Mouse (Mus musculus) forebrain, embryonic 11.5 days (tissue): ENCODE data around the gene Atxn1. TPM values are rescaled to one million over a fixed set of nuclear protein-coding genes. Genes with fewer than 3 reads are reported as not detected.

ENCODE experiments used
- ATAC-seq: fragments of 200-750 bp; cut with Nextera tagmentation; replicated peaks from 2 replicates; pipeline ENCODE4 v1.8.0; 2017; ENCODE audit warnings: moderate TSS enrichment; ENCODE audit not compliant: low FRiP score
- DNase-seq: peaks from one replicate; pipeline ENCODE4 v3.0.0-alpha.2; 2017; ENCODE audit warnings: low spot score
- H3K27ac ChIP-seq: fragments of 300-500 bp; sonication (generic); 2 replicates; pipeline ENCODE4 v1.5.1; 2014; ENCODE audit warnings: low read depth, low read length
- H3K27me3 ChIP-seq: fragments of 300-500 bp; sonication (generic); 2 replicates; pipeline ENCODE4 v1.6.1; 2014; ENCODE audit warnings: mild to moderate bottlenecking, low read length, mixed read lengths; ENCODE audit not compliant: control insufficient read depth, insufficient read depth
- H3K36me3 ChIP-seq: fragments of 300-500 bp; sonication (generic); 2 replicates; pipeline ENCODE4 v1.6.1; 2014; ENCODE audit warnings: mild to moderate bottlenecking, low read length, moderate library complexity, mixed read lengths; ENCODE audit not compliant: control insufficient read depth, insufficient read depth
- H3K4me1 ChIP-seq: fragments of 300-500 bp; sonication (generic); replicated peaks from 2 replicates; pipeline ENCODE4 v1.6.1; 2014; ENCODE audit warnings: low read length, mixed read lengths; ENCODE audit not compliant: control insufficient read depth, insufficient read depth
- H3K4me2 ChIP-seq: fragments of 300-500 bp; sonication (generic); 2 replicates; pipeline ENCODE4 v1.6.1; 2014; ENCODE audit warnings: low read depth, mild to moderate bottlenecking, low read length, moderate library complexity, mixed read lengths; ENCODE audit not compliant: severe bottlenecking
- H3K4me3 ChIP-seq: fragments of 300-500 bp; sonication (generic); 2 replicates; pipeline ENCODE4 v1.5.1; 2014; ENCODE audit warnings: low read depth, low read length
- H3K9ac ChIP-seq: fragments of 300-500 bp; sonication (generic); 2 replicates; pipeline ENCODE4 v1.6.1; 2014; ENCODE audit warnings: low read length
- H3K9me3 ChIP-seq: fragments of 300-500 bp; sonication (generic); 2 replicates; pipeline ENCODE4 v1.6.1; 2016; ENCODE audit warnings: low read length, mixed read lengths; ENCODE audit not compliant: control insufficient read depth
- WGBS: fragments of 180-500 bp; shearing (Covaris S2); extraction: QIAGEN DNeasy Blood & Tissue Kit; methylation state at CpG from one replicate; pipeline ENCODE4 v1.1.7; 2014; 5-methylcytosine and 5-hydroxymethylcytosine counted together
- polyA plus RNA-seq: library from polyadenylated mRNA; unstranded; fragments of >200 nt; fragmentation: Nextera tagmentation; extraction: Ambion mirVana; gene quantifications from 2 replicates; pipeline ENCODE4 v1.2.1, GENCODE M21; 2014

Gene Atxn1
- polyA plus RNA-seq, 1 experiment from 2014 or later: 3.3 TPM

DNA sequence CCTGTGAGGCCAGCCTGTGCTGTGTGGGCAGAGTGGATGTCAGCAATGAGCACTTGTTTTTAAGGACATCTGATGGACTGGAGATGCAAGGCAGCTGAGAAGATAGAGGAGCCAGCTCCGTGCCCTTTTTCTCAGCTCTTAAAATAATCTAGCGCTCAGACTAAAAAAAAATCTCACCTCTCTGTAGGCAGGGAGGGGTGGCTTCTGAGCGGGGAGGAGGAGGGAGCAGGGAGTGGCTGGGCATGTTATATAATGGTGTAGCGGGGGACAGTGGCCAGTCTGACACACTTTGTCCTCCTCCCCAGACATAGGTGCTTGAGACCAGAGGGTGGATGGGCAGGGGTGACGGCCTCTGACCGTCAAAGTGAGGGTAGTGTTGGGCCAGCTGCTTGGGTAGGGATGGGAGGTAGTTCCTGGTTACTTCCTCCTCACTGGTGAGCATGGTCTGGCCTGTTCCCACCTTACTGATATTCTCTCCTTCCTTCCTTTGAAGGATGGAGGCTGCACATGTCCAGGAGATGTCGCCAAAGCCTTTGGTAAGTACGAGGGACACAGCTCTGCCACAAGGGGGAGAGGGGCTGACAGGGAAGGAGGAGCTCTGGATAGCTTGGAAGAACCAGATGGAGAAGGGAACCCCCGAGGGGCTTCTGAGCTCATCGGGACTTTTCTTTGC lies 426.1 kb downstream of the Atxn1 start:
- H3K4me2 ChIP-seq: peak overlapping the region; percentile 61
- H3K36me3 ChIP-seq: no peaks in the 10 kb centered on the region
- WGBS: 23% methylated on average over 10 of the region's 10 CpGs
- no peak overlapping the region for H3K27ac ChIP-seq
- ATAC-seq (peak; percentile 83), DNase-seq (peak; percentile 87)
- 0 out of 2 replicates have a peak, but pooled peaks cover 2% of the 10 kb centered on the region for H3K4me1 ChIP-seq
- H3K9ac ChIP-seq: peak overlapping the region; percentile 55
- H3K27me3 ChIP-seq: no peaks in the 10 kb centered on the region
- peak overlapping the region; percentile 35 for H3K4me3 ChIP-seq
- no peaks in the 10 kb centered on the region for H3K9me3 ChIP-seq

DNA sequence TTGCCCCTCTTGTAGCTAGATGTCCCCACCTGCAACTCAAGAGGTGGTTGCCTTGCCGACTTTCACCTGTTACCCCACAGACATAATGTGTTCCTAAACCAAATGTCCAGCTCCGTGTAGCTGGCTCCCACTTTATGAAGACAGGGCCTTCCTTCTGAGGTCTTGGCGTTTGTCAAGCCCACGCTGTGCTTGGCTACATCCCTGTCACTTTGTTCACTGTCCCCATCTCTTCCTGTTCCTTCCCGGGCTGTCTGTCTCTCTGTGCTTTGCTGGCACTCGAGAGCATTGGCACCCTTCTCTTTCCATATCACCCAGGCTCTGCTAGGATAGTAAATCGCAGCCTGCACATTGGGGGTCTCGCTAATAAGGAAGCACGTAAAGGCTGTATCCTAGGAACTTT lies 426.7 kb downstream of the Atxn1 start:
- H3K9me3 ChIP-seq: no peaks in the 10 kb centered on the region
- no peak overlapping the region for H3K4me3 ChIP-seq
- 0 out of 2 replicates have a peak, but pooled peaks cover 2% of the 10 kb centered on the region for H3K4me1 ChIP-seq
- no peaks in the 10 kb centered on the region for H3K36me3 ChIP-seq
- WGBS: 84% methylated on average over 9 of the region's 9 CpGs
- no peaks in the 10 kb centered on the region for H3K27me3 ChIP-seq
- H3K27ac ChIP-seq: no peak overlapping the region
- DNase-seq (no peak), ATAC-seq (no peak)
- no peak overlapping the region for H3K9ac ChIP-seq
- no peak overlapping the region for H3K4me2 ChIP-seq

DNA sequence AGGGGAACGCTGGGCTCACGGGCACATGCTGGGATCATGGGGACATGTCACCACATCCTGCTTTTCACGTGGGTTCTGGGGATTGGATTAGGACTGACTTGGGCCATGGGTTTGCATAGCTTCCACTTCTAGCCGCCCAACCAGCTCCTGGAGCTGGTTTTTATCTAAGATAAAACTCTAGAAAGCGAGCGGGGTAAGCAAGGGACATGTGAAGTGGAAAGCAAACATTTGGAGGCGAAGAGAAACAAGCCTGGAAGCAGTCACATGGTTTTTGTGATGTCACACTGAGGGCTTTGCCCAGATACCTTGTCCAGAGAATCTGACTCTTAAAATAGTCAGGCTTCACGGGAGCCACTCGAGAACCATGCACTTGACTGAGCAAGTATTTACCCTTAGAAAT lies 427.7 kb downstream of the Atxn1 start:
- no peaks in the 10 kb centered on the region for H3K27me3 ChIP-seq
- no peak for DNase-seq
- no peak overlapping the region for H3K4me2 ChIP-seq
- 0 out of 2 replicates have a peak, but pooled peaks cover 2% of the 10 kb centered on the region for H3K4me1 ChIP-seq
- H3K9ac ChIP-seq: no peak overlapping the region
- no peak overlapping the region for H3K4me3 ChIP-seq
- no peak for ATAC-seq
- 84% methylated on average over 9 of the region's 9 CpGs for WGBS
- H3K27ac ChIP-seq: no peak overlapping the region
- no peaks in the 10 kb centered on the region for H3K36me3 ChIP-seq
- no peaks in the 10 kb centered on the region for H3K9me3 ChIP-seq

- Histone ChIP-seq H3K4me3 (no peak overlapping the region), H3K4me2 (no peak overlapping the region), H3K27me3 (no peaks in the 10 kb centered on the region), H3K36me3 (no peaks in the 10 kb centered on the region), H3K9ac (no peak overlapping the region), H3K4me1 (0 out of 2 replicates have a peak, but pooled peaks cover 2% of the 10 kb centered on the region), H3K9me3 (no peaks in the 10 kb centered on the region), H3K27ac (no peak overlapping the region)
- ATAC-seq (no peak), DNase-seq (no peak)
- WGBS: 89% methylated on average over 9 of the region's 9 CpGs
Measured at GRCm38 (mm10) chr13:45535731-45536453, 428.9 kb downstream of the Atxn1 start.

- Histone ChIP-seq H3K9me3 (no peaks in the 10 kb centered on the region), H3K27me3 (no peaks in the 10 kb centered on the region), H3K4me2 (no peak overlapping the region), H3K27ac (no peak overlapping the region), H3K4me3 (no peak overlapping the region), H3K36me3 (no peaks in the 10 kb centered on the region), H3K4me1 (peaks cover 10% of the 10 kb centered on the region; the same call in 1 of the 2 replicates), H3K9ac (no peak overlapping the region)
- ATAC-seq: no peak
- DNase-seq: no peak
- 23% methylated on average over 6 of the region's 6 CpGs for WGBS
Measured at GRCm38 (mm10) chr13:45530754-45531153, 434.1 kb downstream of the Atxn1 start.

DNA sequence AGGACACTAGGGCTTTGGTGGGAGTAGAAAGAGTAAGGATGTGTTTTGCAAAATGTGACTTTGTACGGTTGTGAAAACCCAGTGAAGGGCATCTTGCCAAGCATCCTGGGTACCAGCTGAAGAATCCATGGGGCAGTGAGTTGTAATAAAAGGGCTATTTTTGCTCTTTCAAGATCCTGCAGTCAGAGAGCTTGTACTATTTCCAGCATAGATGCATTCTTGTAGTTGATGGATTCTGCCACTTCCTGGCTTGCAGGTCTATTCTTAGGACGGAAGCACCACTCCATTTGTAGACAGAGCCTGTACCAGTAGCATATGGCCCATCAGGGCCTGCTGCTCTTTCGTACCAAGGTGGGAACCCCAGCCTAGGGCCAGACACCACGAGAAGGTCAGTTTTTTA lies 436.0 kb downstream of the Atxn1 start:
- Histone ChIP-seq H3K27ac (no peak overlapping the region), H3K9ac (no peak overlapping the region), H3K36me3 (no peaks in the 10 kb centered on the region), H3K27me3 (no peaks in the 10 kb centered on the region), H3K9me3 (no peaks in the 10 kb centered on the region), H3K4me2 (no peak overlapping the region), H3K4me3 (no peak overlapping the region), H3K4me1 (peaks cover 10% of the 10 kb centered on the region; the same call in 1 of the 2 replicates)
- DNase-seq (no peak), ATAC-seq (no peak)
- WGBS: 95% methylated on average over 4 of the region's 4 CpGs

DNA sequence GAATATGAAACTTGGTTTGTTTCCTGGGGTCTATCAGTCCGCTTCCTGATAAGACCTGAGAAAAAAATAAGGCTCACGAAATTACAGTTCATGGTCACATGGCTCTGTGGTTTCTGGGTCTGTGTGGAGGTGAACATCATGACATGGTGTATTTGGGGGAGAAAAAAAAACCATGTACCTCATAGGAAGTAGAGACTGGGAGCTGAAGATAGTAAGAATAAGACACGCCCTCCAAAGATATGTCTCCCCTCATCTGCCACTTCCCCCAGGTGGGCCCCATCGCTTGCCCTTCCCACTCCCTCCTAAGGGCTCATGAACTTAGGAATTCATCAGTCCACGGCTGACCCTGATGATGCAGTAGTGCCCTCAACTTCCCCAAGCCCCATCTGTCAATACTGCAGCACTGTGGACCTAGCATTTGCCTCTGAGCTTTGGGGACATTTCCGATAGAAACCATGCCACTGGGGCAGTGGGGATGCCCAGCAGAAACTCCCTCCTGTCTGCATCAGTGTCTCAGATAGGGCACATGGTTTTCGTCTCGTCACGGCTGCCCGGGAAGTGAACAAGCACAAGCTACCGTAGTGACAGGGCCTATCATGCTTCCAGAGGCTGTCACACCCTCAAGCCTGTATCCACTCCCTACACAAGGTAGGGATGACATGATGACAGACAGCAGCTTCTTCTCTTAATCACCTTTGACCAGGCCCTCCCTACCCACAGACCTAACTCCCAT lies 437.4 kb downstream of the Atxn1 start:
- no peak for ATAC-seq
- DNase-seq: no peak
- Histone ChIP-seq H3K4me2 (no peak overlapping the region), H3K27me3 (no peaks in the 10 kb centered on the region), H3K36me3 (no peaks in the 10 kb centered on the region), H3K4me3 (no peak overlapping the region), H3K4me1 (peaks cover 10% of the 10 kb centered on the region; the same call in 1 of the 2 replicates), H3K27ac (no peak overlapping the region), H3K9me3 (no peaks in the 10 kb centered on the region), H3K9ac (no peak overlapping the region)
- 90% methylated on average over 11 of the region's 11 CpGs for WGBS

GRCm38 (mm10) chr13:45526230-45526629 lies 438.6 kb downstream of the Atxn1 start:
- Histone ChIP-seq H3K9me3 (no peaks in the 10 kb centered on the region), H3K4me2 (no peak overlapping the region), H3K9ac (no peak overlapping the region), H3K36me3 (no peaks in the 10 kb centered on the region), H3K4me3 (no peak overlapping the region), H3K27ac (no peak overlapping the region; the same call in 1 of the 2 replicates), H3K27me3 (no peaks in the 10 kb centered on the region), H3K4me1 (peaks cover 10% of the 10 kb centered on the region; the same call in 1 of the 2 replicates)
- ATAC-seq (no peak), DNase-seq (no peak)
- WGBS: 37% methylated on average over 7 of the region's 7 CpGs
